Mouse (Mus musculus) heart, adult 2 months (tissue): ENCODE data around the gene Tpcn1.

Experiments used
- CTCF ChIP-seq: fragments of 200-600 bp; IDR thresholded peaks from 2 replicates; pipeline ENCODE4 v1.8.1; 2022; ENCODE audit warnings: antibody characterized with exemption, mild to moderate bottlenecking, moderate library complexity
- EP300 ChIP-seq: fragments of 200-500 bp; IDR thresholded peaks from 2 replicates; pipeline ENCODE4 v1.6.1; 2011; ENCODE audit warnings: low read depth, low read length, control low read depth; ENCODE audit not compliant: insufficient read depth
- POLR2A ChIP-seq: fragments of 200-500 bp; IDR thresholded peaks from 2 replicates; pipeline ENCODE4 v1.6.1; 2011; ENCODE audit warnings: mild to moderate bottlenecking, low read depth, low read length, control low read depth; ENCODE audit not compliant: insufficient read depth

GRCm38 (mm10) chr5:120626399-120626798, 37.9 kb upstream of the Tpcn1 start:
- TF ChIP-seq CTCF (no peak), POLR2A (no peak), EP300 (no peak)
